In genomic region chr9:34054435-34054834, GRCm38 (mm10) we compare ENCODE assay signal across 10 mouse cellular contexts.
DNase-seq lines count a peak whose midpoint lies in the region; ATAC-seq and TF ChIP-seq lines count a peak whose summit lies in the region.
"Had no signal": no experiment of that assay in that cellular context is flagged by ENCODE, and none has a peak within 500 bp of the region (broad histone marks: within the 10 kb centered on the region; RNA-seq: fewer than 3 reads in every experiment).

No protein-coding gene starts in this region.

- no peak overlapping the region for H3K4me3 ChIP-seq in heart, postnatal 0 days (ENCODE audit: low read depth, low read length)
- no peak overlapping the region for H3K4me3 ChIP-seq in lung, postnatal 0 days (ENCODE audit: low read depth, low read length)
- H3K4me3 ChIP-seq: liver, embryonic 15.5 days; neural tube, embryonic 13.5 days had no signal

- H3K4me2 ChIP-seq in heart, postnatal 0 days (ENCODE audit: low read depth, low read length), result no peak overlapping the region
- H3K4me2 ChIP-seq in lung, postnatal 0 days (replicated peaks; ENCODE audit: low read depth, low read length), result no peak overlapping the region
- H3K4me2 ChIP-seq: liver, embryonic 15.5 days; neural tube, embryonic 13.5 days had no signal

- no peaks in the 10 kb centered on the region for H3K9me3 ChIP-seq in heart, postnatal 0 days (replicated peaks; ENCODE audit: control insufficient read depth, low read length)
- no peaks in the 10 kb centered on the region for H3K9me3 ChIP-seq in lung, postnatal 0 days (ENCODE audit: low read length)
- H3K9me3 ChIP-seq: liver, embryonic 15.5 days; neural tube, embryonic 13.5 days had no signal

- TF ChIP-seq EP300 in heart, postnatal 0 days (IDR thresholded peaks at IDR 0.05; ENCODE audit: low read depth), result no peak
- TF ChIP-seq EP300 in lung, postnatal 0 days (IDR thresholded peaks at IDR 0.05), result no peak

- no peak overlapping the region for H3K27ac ChIP-seq in heart, postnatal 0 days (ENCODE audit: low read depth)
- no peak overlapping the region for H3K27ac ChIP-seq in lung, postnatal 0 days (ENCODE audit: low read length)
- H3K27ac ChIP-seq: liver, embryonic 15.5 days; neural tube, embryonic 13.5 days had no signal

- no peak for ATAC-seq in heart, postnatal 0 days (ENCODE audit: insufficient read depth, low read depth)
- no peak for ATAC-seq in lung, postnatal 0 days
- ATAC-seq in activated CD4-positive, CD25-positive, alpha-beta regulatory T cell, adult 4 months, result no peak

- no peaks in the 10 kb centered on the region for H3K27me3 ChIP-seq in heart, postnatal 0 days (ENCODE audit: control insufficient read depth, insufficient read depth, low read length)
- no peaks in the 10 kb centered on the region for H3K27me3 ChIP-seq in lung, postnatal 0 days (replicated peaks; ENCODE audit: insufficient read depth, low read length)
- H3K27me3 ChIP-seq: liver, embryonic 15.5 days; neural tube, embryonic 13.5 days had no signal

- H3K4me1 ChIP-seq in heart, postnatal 0 days (ENCODE audit: control insufficient read depth, insufficient read depth), result no peaks in the 10 kb centered on the region
- H3K4me1 ChIP-seq in lung, postnatal 0 days (ENCODE audit: insufficient read depth, low read depth, low read length), result no peaks in the 10 kb centered on the region
- H3K4me1 ChIP-seq: liver, embryonic 15.5 days; neural tube, embryonic 13.5 days had no signal

- H3K9ac ChIP-seq in heart, postnatal 0 days (replicated peaks; ENCODE audit: low read depth, low read length), result no peak overlapping the region
- H3K9ac ChIP-seq in lung, postnatal 0 days (replicated peaks; ENCODE audit: low read depth), result no peak overlapping the region
- H3K9ac ChIP-seq: liver, embryonic 15.5 days; neural tube, embryonic 13.5 days had no signal

- 61% methylated on average over 2 of the region's 2 CpGs for WGBS in heart, postnatal 0 days
- 45% methylated on average over 2 of the region's 2 CpGs for WGBS in lung, postnatal 0 days

- no peaks in the 10 kb centered on the region for H3K36me3 ChIP-seq in heart, postnatal 0 days (replicated peaks; ENCODE audit: control insufficient read depth, insufficient read depth, low read length)
- no peaks in the 10 kb centered on the region for H3K36me3 ChIP-seq in lung, postnatal 0 days (ENCODE audit: insufficient read depth, low read length)
- H3K36me3 ChIP-seq: liver, embryonic 15.5 days; neural tube, embryonic 13.5 days had no signal

- peak; percentile 36 for TF ChIP-seq CTCF in heart, postnatal 0 days (IDR thresholded peaks at IDR 0.05; ENCODE audit: low read depth)
- TF ChIP-seq CTCF in lung, postnatal 0 days (IDR thresholded peaks at IDR 0.05), result peak; percentile 55

- no peak for DNase-seq in heart, postnatal 0 days (ENCODE audit: low spot score)
- DNase-seq in heart, adult 11 months, result no peak
- DNase-seq in lung, postnatal 0 days (ENCODE audit: low spot score), result no peak
- no peak for DNase-seq in lung, postnatal 25 days (ENCODE audit: low spot score)
- DNase-seq in cerebellum, postnatal 36 days, result peak; percentile 12 to 14
- peak; percentile 16 for DNase-seq in mesoderm, embryonic 11.5 days (ENCODE audit: low read depth, low spot score)
- no peak for DNase-seq in urinary bladder, postnatal 36 days (ENCODE audit: low spot score in 2 of 2)

Comparison
In these comparisons a context has a peak if more than half of its experiments do, and no peak if none do; other contexts are left out.
1. DNase-seq: peak in cerebellum, postnatal 36 days (2 of 2) and mesoderm, embryonic 11.5 days (single experiment); none in heart, postnatal 0 days (single experiment), heart, adult 11 months (single experiment), lung, postnatal 0 days (single experiment), lung, postnatal 25 days (single experiment) and urinary bladder, postnatal 36 days (0 of 2).